Mouse (Mus musculus) embryonic facial prominence, embryonic 15.5 days (tissue): ENCODE results near the gene Ccser1. TPM values are rescaled to one million over a fixed set of nuclear protein-coding genes. Genes with fewer than 3 reads are reported as not detected.
"Not testable (repeated sequence)": the region's sequence is repeated elsewhere in the genome, so short reads cannot be mapped to it uniquely, and the experiment has no call there.

ENCODE experiments used
- ATAC-seq: fragments of 200-750 bp; cut with Nextera tagmentation; 2 replicates; pipeline ENCODE4 v1.8.0; 2017; ENCODE audit warnings: low read depth, moderate TSS enrichment; ENCODE audit not compliant: insufficient number of reproducible peaks, low FRiP score, low TSS enrichment
- H3K27ac ChIP-seq: fragments of 300-500 bp; sonication (generic); replicated peaks from 2 replicates; pipeline ENCODE4 v1.5.1; 2015; ENCODE audit warnings: mild to moderate bottlenecking, inconsistent platforms
- H3K27me3 ChIP-seq: fragments of 300-500 bp; sonication (generic); 2 replicates; pipeline ENCODE4 v1.6.1; 2015; ENCODE audit warnings: inconsistent platforms
- H3K36me3 ChIP-seq: fragments of 300-500 bp; sonication (generic); 2 replicates; pipeline ENCODE4 v1.6.1; 2015; ENCODE audit warnings: mild to moderate bottlenecking, inconsistent platforms
- H3K4me1 ChIP-seq: fragments of 300-500 bp; sonication (generic); 2 replicates; pipeline ENCODE4 v1.6.1; 2015; ENCODE audit warnings: inconsistent platforms
- H3K4me2 ChIP-seq: fragments of 300-500 bp; sonication (generic); replicated peaks from 2 replicates; pipeline ENCODE4 v1.6.1; 2015; ENCODE audit warnings: mild to moderate bottlenecking, inconsistent platforms
- H3K4me3 ChIP-seq: fragments of 300-500 bp; sonication (generic); replicated peaks from 2 replicates; pipeline ENCODE4 v1.5.1; 2015; ENCODE audit warnings: mild to moderate bottlenecking, inconsistent platforms
- H3K9ac ChIP-seq: fragments of 300-500 bp; sonication (generic); 2 replicates; pipeline ENCODE4 v1.6.1; 2015; ENCODE audit warnings: inconsistent platforms
- H3K9me3 ChIP-seq: fragments of 300-500 bp; sonication (generic); replicated peaks from 2 replicates; pipeline ENCODE4 v1.6.1; 2016; ENCODE audit warnings: inconsistent platforms
- WGBS: fragments of 180-500 bp; shearing (Covaris S2); methylation state at CpG from one replicate; pipeline ENCODE4 v1.1.7; 2015; 5-methylcytosine and 5-hydroxymethylcytosine counted together
- polyA plus RNA-seq: library from polyadenylated mRNA; unstranded; fragments of >200 nt; fragmentation: Nextera tagmentation; extraction: Ambion mirVana; gene quantifications from 2 replicates; pipeline ENCODE4 v1.2.1, GENCODE M21; 2015

Ccser1 gene
- polyA plus RNA-seq, 1 experiment from 2014 or later = 7.2 TPM

DNA sequence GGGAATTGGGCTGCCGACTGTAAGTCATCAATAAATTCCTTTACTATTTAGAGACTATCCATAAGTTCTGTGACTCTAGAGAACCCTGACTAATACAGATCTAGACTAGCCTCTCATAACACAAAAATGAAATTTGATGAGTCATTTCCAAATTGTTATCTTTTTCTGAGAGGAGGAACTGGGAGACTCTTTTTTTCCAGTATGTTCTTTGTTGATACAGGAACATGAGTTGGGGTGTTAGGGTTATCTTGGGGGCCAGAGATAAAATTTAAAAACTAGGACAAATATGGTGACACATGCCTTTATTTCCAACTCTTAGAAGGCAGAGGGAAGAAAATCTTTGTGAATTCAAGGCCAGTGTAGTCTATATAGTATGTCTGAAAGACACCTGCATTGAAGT, 75.8 kb downstream of the Ccser1 start:
- H3K27ac ChIP-seq, H3K27me3 ChIP-seq, H3K9ac ChIP-seq, ATAC-seq, H3K4me3 ChIP-seq, H3K4me1 ChIP-seq, H3K4me2 ChIP-seq, H3K36me3 ChIP-seq, H3K9me3 ChIP-seq: not testable (repeated sequence)
- 100% methylated on average over 1 of the region's 1 CpGs for WGBS

DNA sequence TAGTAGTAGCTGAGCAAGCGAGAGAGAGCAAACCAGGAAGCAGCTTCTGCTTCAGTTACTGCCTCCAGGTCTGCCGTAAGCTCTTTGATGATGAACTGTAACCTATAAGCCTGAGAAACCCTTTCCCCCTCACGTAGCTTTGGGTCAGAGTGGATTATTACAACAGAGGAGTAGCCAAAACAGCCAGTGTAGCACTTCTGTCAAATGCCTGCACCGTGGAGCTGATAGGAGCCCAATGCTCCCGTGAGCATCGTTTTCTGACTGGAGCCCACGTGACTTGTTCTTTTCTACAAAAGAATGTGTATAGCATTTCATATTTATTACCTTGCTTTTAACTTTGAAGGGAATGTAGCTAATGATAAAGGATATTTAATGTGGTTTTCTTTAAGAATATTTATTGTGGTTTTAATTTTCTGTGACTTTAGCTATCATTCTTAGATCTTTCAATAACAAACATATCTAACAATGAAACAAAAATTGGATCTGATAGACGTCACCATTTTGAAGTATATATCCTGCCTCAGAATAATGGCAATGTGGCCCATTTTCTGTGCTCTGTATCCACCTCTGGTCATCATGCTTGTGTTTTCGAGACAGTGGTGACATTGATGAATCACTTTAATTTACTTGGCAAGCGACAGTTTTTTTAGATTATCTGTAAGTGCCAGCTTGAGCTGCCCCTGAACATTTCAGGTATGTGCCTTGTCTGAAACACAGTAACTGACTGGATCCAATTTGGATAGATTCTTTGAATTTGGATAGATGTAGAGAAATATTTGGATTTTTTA, 78.9 kb downstream of the Ccser1 start:
- WGBS = 55% methylated on average over 10 of the region's 10 CpGs
- no peak overlapping the region for H3K9ac ChIP-seq
- no peak for ATAC-seq
- H3K4me2 ChIP-seq = no peak overlapping the region
- H3K27me3 ChIP-seq = no peaks in the 10 kb centered on the region
- no peaks in the 10 kb centered on the region for H3K36me3 ChIP-seq
- H3K4me1 ChIP-seq = no peaks in the 10 kb centered on the region
- no peaks in the 10 kb centered on the region for H3K9me3 ChIP-seq
- no peak overlapping the region for H3K27ac ChIP-seq
- H3K4me3 ChIP-seq = no peak overlapping the region

DNA sequence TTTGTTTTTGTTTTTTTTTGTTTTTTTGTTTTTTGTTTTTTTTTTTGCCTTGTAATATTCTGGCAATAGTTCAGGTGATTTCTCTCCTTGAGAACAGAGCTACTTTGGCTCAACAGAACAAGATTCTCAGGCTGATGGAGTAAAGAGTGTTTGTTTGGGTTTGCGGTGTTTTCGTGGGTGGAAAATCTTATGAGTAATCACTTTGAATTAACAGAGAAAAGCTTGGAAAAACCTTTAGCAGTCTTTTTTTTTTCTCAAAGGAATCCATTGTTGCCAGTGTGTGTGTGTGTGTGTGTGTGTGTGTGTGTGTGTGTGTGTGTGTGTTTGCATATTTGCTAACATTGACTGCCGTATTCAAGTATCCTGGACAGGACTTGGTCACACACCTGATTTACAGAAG, 81.3 kb downstream of the Ccser1 start:
- no peak overlapping the region for H3K4me3 ChIP-seq
- no peaks in the 10 kb centered on the region for H3K36me3 ChIP-seq
- H3K27ac ChIP-seq = no peak overlapping the region
- H3K4me2 ChIP-seq = no peak overlapping the region
- no peaks in the 10 kb centered on the region for H3K27me3 ChIP-seq
- WGBS = 65% methylated on average over 3 of the region's 3 CpGs
- H3K9me3 ChIP-seq = no peaks in the 10 kb centered on the region
- H3K9ac ChIP-seq = no peak overlapping the region
- ATAC-seq = no peak
- no peaks in the 10 kb centered on the region for H3K4me1 ChIP-seq

DNA sequence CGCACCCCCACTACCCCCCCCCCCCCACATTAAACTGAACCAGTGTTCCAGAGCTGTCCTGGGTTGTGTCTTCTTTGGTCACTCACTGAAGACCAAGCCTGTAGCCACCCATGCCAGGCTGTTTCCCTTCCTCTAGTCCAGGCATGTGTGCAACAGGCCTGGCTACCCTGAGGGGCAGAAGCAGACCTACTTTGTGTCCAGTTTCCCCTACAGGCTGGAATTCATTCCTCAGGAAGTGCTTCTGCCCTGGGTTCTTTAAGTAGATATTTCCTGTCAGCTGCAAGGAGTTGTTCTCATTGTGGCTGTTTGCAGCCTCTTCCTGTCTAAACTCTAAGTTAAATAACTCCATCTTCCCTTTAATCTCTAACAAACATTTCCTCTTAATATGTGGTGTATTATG, 82.3 kb downstream of the Ccser1 start:
- Histone ChIP-seq H3K9me3 (no peaks in the 10 kb centered on the region), H3K4me3 (no peak overlapping the region), H3K27me3 (no peaks in the 10 kb centered on the region), H3K4me1 (no peaks in the 10 kb centered on the region), H3K27ac (no peak overlapping the region), H3K36me3 (no peaks in the 10 kb centered on the region), H3K9ac (no peak overlapping the region), H3K4me2 (no peak overlapping the region)
- no peak for ATAC-seq
- WGBS = 50% methylated on average over 1 of the region's 1 CpGs

DNA sequence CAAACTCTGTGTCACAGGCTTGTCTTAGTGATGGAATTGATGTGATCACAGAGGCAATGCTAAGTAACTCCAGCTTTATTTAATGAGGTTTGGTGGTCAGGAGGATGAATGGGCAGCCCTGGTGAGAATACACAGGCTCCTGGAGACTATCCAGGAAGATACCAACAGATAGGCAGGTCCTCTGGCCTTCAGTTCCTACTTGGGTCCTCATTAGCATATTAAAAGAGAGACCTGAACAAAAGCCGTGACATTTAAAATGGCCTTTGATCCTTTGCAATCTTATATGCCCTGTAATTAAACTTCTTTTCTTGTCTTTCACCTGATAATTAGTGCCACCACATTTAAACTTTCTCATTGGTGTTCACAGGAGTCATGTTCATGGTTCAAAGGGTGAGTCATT, 83.2 kb downstream of the Ccser1 start:
- no peaks in the 10 kb centered on the region for H3K27me3 ChIP-seq
- 45% methylated on average over 1 of the region's 1 CpGs for WGBS
- no peak overlapping the region for H3K27ac ChIP-seq
- no peak overlapping the region for H3K4me2 ChIP-seq
- H3K4me1 ChIP-seq = no peaks in the 10 kb centered on the region
- H3K4me3 ChIP-seq = no peak overlapping the region
- H3K9me3 ChIP-seq = no peaks in the 10 kb centered on the region
- no peaks in the 10 kb centered on the region for H3K36me3 ChIP-seq
- ATAC-seq = no peak
- H3K9ac ChIP-seq = no peak overlapping the region

DNA sequence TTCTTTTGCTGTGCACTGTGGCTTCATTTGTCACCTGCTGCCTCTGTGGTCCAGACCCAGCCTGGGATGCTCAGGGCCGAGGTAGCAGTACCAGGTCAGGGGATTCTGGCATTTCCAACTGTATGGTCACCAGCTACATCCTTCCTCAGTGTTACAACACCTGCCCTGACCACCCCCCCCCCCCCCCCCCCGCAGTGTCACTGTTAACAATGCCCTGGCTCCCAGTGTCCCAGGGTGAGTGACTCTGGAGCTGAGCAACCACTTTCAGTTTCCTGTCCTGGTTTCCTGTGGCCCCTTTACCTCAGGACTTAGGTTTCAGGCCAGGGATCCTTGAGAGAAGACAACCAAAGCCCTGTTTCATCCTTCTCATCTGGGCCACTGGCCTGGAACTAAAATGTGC, 90.9 kb downstream of the Ccser1 start:
- WGBS = 53% methylated on average over 2 of the region's 2 CpGs
- Histone ChIP-seq H3K9me3 (no peaks in the 10 kb centered on the region), H3K27ac (no peak overlapping the region), H3K4me3 (no peak overlapping the region), H3K36me3 (no peaks in the 10 kb centered on the region), H3K9ac (no peak overlapping the region), H3K4me1 (no peaks in the 10 kb centered on the region), H3K27me3 (no peaks in the 10 kb centered on the region), H3K4me2 (no peak overlapping the region)
- ATAC-seq = no peak

DNA sequence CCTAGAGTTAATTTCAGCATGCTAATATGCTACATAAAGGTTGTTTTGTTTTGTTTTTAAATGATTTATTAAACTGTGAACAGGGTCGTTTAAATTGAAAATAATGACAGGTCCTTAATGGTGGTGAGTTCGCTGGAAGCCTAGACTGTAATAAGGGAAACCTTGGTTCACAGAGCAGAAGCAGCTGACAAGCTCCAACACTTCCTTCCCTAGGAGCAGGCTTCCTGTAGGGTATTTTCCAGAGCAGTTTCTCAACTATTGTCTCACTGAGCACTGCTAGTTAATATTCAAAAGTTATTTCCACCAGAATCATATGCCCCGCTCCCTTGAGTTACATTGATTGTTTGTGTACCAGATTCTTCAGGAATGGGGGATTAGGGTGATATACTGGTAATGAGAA, 93.3 kb downstream of the Ccser1 start:
- Histone ChIP-seq H3K27me3 (no peaks in the 10 kb centered on the region), H3K4me2 (no peak overlapping the region), H3K4me1 (no peaks in the 10 kb centered on the region), H3K4me3 (no peak overlapping the region), H3K9me3 (no peaks in the 10 kb centered on the region), H3K9ac (no peak overlapping the region), H3K36me3 (no peaks in the 10 kb centered on the region), H3K27ac (no peak overlapping the region)
- 82% methylated on average over 3 of the region's 3 CpGs for WGBS
- no peak for ATAC-seq

DNA sequence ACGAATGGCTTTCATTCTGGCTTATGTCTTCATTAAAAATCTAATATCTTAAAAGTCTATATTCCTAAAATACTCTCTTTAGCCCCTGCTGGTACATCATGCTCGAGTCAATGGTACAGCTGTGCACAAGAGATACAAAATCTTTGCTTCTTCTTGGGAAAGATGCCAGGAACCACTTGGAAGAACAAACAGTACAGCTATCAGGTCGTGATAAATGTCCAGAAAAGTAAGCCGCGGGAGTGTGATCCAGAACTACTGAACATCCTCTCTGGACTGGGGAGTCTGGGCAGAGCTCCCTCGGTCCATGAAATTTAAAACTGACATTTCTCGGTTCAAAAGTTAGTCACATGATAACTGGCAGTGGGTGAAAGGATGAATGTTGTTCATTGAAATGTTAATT, 99.4 kb downstream of the Ccser1 start:
- Histone ChIP-seq H3K27me3 (no peaks in the 10 kb centered on the region), H3K4me2 (no peak overlapping the region), H3K36me3 (no peaks in the 10 kb centered on the region), H3K9me3 (no peaks in the 10 kb centered on the region), H3K9ac (no peak overlapping the region), H3K4me3 (no peak overlapping the region), H3K4me1 (no peaks in the 10 kb centered on the region), H3K27ac (no peak overlapping the region)
- WGBS = 75% methylated on average over 7 of the region's 7 CpGs
- ATAC-seq = no peak

DNA sequence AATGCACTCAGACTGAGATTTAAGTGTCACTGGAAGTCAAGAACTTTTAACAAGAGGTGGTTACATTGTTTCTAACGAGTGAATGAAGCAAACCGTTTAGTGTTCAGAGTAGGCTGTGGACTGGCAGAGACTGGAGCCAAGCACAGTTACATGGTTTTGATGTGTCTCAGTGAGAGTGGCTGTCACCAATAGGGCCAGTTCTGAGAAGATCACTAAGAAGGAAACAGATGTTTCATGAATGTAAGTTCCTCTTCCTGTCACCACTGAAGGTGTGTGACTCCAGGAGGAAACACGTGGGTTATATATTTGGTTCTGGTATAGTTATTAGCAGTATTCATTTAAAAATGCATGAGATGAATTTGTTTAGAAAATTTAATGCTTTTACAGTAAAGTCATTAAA, 112.8 kb downstream of the Ccser1 start:
- no peaks in the 10 kb centered on the region for H3K27me3 ChIP-seq
- H3K4me2 ChIP-seq = no peak overlapping the region
- no peak overlapping the region for H3K4me3 ChIP-seq
- no peak overlapping the region for H3K27ac ChIP-seq
- no peak for ATAC-seq
- 43% methylated on average over 3 of the region's 3 CpGs for WGBS
- H3K4me1 ChIP-seq = peaks cover 11% of the 10 kb centered on the region; the same call in 1 of the 2 replicates
- H3K9me3 ChIP-seq = no peaks in the 10 kb centered on the region
- H3K9ac ChIP-seq = no peak overlapping the region
- H3K36me3 ChIP-seq = no peaks in the 10 kb centered on the region

DNA sequence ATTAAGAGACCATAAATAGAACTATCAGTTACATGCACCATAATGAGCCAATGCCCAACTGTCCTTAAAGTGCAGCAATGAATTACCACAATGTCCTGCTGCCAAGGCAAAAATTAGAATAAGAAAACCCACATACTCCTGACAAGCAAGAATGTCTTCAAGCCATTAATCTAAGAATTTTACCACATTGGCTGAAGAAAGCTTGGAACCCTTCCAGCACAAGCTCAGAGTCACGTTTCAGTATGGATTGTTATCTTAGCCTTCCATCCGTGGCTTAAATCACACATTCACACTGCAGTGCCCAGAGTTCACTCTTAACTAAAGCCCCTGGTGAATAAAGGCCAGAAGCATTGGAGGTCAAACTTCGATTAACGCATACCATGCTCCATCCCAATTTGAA, 115.4 kb downstream of the Ccser1 start:
- no peak overlapping the region for H3K27ac ChIP-seq

DNA sequence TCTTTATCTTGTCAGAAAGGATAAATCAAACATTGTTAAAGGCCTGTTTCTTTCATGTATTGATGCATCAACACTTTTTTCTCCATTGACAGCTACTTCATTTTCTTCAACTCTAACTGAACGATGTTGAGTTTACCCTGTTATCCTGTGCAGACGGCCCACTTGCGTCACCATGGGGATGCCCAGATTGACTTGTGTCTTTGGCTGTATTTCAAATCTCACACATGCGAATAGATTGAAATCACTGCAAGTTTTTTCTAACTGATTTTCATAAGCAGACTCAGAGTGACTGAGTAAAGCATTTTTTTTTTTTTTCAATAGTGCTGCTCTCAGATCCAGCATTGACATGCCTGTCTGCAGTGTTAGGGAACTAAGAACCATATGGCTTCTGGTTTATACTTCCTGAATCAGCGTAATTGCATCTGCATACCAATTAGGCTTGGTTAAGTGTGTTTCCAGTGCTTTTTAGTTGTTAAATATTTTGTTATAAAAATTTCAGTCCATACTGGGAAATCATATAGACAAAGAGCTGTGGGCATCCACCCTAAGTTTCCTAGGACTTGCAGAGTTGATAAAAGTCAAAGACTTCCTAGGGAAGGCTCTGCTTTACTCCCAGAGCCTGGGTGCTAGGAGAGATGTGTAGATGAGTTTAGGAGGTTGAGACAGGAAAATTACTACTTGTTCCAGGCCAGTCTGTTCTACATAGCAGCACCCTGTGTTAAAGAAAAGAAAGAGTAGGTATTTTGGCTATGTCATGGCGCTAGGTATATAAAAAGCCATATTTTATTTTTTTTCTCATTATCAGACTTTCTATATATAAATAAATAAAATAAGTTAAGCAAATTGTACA, 116.3 kb downstream of the Ccser1 start:
- Histone ChIP-seq H3K9ac (no peak overlapping the region), H3K4me1 (peaks cover 11% of the 10 kb centered on the region; the same call in 1 of the 2 replicates), H3K4me3 (no peak overlapping the region), H3K4me2 (no peak overlapping the region), H3K36me3 (no peaks in the 10 kb centered on the region), H3K9me3 (no peaks in the 10 kb centered on the region), H3K27me3 (no peaks in the 10 kb centered on the region), H3K27ac (no peak overlapping the region)
- 49% methylated on average over 6 of the region's 6 CpGs for WGBS
- no peak for ATAC-seq

More for the DNA sequence above, 115.4 kb downstream of the Ccser1 start:
- no peak overlapping the region for H3K9ac ChIP-seq
- no peaks in the 10 kb centered on the region for H3K36me3 ChIP-seq
- H3K4me2 ChIP-seq = no peak overlapping the region
- peaks cover 11% of the 10 kb centered on the region; the same call in 1 of the 2 replicates for H3K4me1 ChIP-seq
- no peak for ATAC-seq
- WGBS = 37% methylated on average over 4 of the region's 4 CpGs
- no peaks in the 10 kb centered on the region for H3K9me3 ChIP-seq
- H3K27me3 ChIP-seq = no peaks in the 10 kb centered on the region
- no peak overlapping the region for H3K4me3 ChIP-seq
